Mouse (Mus musculus) midbrain, embryonic 11.5 days (tissue): ENCODE data around the gene Gpr6. TPM values are rescaled to one million over a fixed set of nuclear protein-coding genes. Genes with fewer than 3 reads are reported as not detected.

Source experiments
- ATAC-seq: fragments of 200-750 bp; cut with Nextera tagmentation; 2 replicates; pipeline ENCODE4 v1.8.0; 2017; ENCODE audit warnings: moderate TSS enrichment, moderate library complexity; ENCODE audit not compliant: low FRiP score
- DNase-seq: peaks from one replicate; pipeline ENCODE4 v3.0.0; 2015; ENCODE audit warnings: low spot score; ENCODE audit errors: missing footprints
- H3K27ac ChIP-seq: fragments of 300-500 bp; sonication (generic); 2 replicates; pipeline ENCODE4 v1.5.1; 2014; ENCODE audit warnings: low read depth, low read length
- H3K27me3 ChIP-seq: fragments of 300-500 bp; sonication (generic); 2 replicates; pipeline ENCODE4 v1.6.1; 2014; ENCODE audit warnings: mild to moderate bottlenecking, low read length, moderate library complexity, mixed read lengths; ENCODE audit not compliant: control insufficient read depth, insufficient read depth
- H3K36me3 ChIP-seq: fragments of 300-500 bp; sonication (generic); 2 replicates; pipeline ENCODE4 v1.6.1; 2014; ENCODE audit warnings: mild to moderate bottlenecking, low read length, moderate library complexity, mixed read lengths; ENCODE audit not compliant: control insufficient read depth, insufficient read depth
- H3K4me1 ChIP-seq: fragments of 300-500 bp; sonication (generic); 2 replicates; pipeline ENCODE4 v1.6.1; 2014; ENCODE audit warnings: low read length; ENCODE audit not compliant: control insufficient read depth, insufficient read depth
- H3K4me2 ChIP-seq: fragments of 300-500 bp; sonication (generic); 2 replicates; pipeline ENCODE4 v1.6.1; 2014; ENCODE audit warnings: mild to moderate bottlenecking, moderate library complexity
- H3K4me3 ChIP-seq: fragments of 300-500 bp; sonication (generic); 2 replicates; pipeline ENCODE4 v1.5.1; 2014; ENCODE audit warnings: low read depth, low read length
- H3K9ac ChIP-seq: fragments of 300-500 bp; sonication (generic); 2 replicates; pipeline ENCODE4 v1.6.1; 2014; ENCODE audit warnings: low read length
- H3K9me3 ChIP-seq: fragments of 300-500 bp; sonication (generic); 2 replicates; pipeline ENCODE4 v1.6.1; 2016; ENCODE audit warnings: low read length; ENCODE audit not compliant: control insufficient read depth
- WGBS: fragments of 180-500 bp; shearing (Covaris S2); extraction: QIAGEN DNeasy Blood & Tissue Kit; methylation state at CpG from one replicate; pipeline ENCODE4 v1.1.7; 2014; 5-methylcytosine and 5-hydroxymethylcytosine counted together
- polyA plus RNA-seq: library from polyadenylated mRNA; unstranded; fragments of >200 nt; fragmentation: Nextera tagmentation; extraction: Ambion mirVana; gene quantifications from 2 replicates; pipeline ENCODE4 v1.2.1, GENCODE M21; 2014

The Gpr6 gene
- polyA plus RNA-seq, 1 experiment from 2014 or later = 0.10 TPM

DNA sequence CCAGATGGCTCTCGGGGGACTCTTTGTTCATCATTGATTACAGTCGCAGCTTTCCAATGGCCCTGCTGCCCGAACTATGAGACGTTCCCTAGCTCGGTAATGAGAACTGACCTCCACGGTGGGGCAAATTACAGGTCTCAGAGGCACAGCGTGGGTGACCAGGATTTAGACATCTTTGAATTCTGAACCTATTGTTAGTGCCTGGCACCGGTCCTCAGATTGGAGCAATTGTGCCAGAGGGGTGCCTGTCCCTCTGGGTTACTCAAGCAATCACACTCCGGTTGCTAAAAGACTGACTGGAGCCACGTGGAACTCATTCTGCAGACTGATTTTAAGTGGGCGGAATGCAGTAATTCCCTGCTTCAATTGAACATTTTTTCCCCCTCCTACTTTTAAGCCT lies 29.8 kb downstream of the Gpr6 start:
- no peak for ATAC-seq

DNA sequence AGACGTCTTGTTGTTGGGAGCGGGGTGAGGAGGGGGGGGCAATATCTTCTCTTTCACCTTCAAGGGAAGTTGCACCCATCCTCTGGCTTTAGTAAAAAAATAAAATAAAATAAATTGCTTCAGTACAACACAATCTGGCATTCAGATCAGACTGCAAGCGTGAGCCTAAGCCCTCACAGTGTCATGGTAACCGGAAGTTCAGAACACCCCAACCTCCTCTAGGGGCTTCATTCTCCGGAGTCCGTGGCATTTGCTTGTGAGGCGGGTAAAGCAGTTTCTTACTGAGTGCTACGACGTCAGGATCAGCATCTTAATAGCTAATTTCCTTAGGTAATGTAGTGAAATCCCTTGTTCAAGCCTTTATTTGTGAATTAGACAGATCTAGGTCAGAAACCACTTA lies 30.6 kb downstream of the Gpr6 start:
- peaks cover 3% of the 10 kb centered on the region; the same call in 1 of the 2 replicates for H3K4me1 ChIP-seq
- DNase-seq (peak; percentile 39), ATAC-seq (no peak)
- H3K27me3 ChIP-seq = no peaks in the 10 kb centered on the region
- H3K27ac ChIP-seq = no peak overlapping the region
- no peaks in the 10 kb centered on the region for H3K36me3 ChIP-seq
- no peak overlapping the region for H3K4me2 ChIP-seq
- no peak overlapping the region for H3K4me3 ChIP-seq
- no peak overlapping the region for H3K9ac ChIP-seq
- WGBS = 68% methylated on average over 9 of the region's 9 CpGs
- no peaks in the 10 kb centered on the region for H3K9me3 ChIP-seq

More for the DNA sequence above, 29.8 kb downstream of the Gpr6 start:
- Histone ChIP-seq H3K27me3 (no peaks in the 10 kb centered on the region), H3K27ac (no peak overlapping the region), H3K4me1 (peaks cover 3% of the 10 kb centered on the region; the same call in 1 of the 2 replicates), H3K9ac (no peak overlapping the region), H3K4me2 (no peak overlapping the region), H3K9me3 (no peaks in the 10 kb centered on the region), H3K4me3 (no peak overlapping the region), H3K36me3 (no peaks in the 10 kb centered on the region)
- WGBS = 47% methylated on average over 11 of the region's 11 CpGs
- peak; percentile 81 for DNase-seq

DNA sequence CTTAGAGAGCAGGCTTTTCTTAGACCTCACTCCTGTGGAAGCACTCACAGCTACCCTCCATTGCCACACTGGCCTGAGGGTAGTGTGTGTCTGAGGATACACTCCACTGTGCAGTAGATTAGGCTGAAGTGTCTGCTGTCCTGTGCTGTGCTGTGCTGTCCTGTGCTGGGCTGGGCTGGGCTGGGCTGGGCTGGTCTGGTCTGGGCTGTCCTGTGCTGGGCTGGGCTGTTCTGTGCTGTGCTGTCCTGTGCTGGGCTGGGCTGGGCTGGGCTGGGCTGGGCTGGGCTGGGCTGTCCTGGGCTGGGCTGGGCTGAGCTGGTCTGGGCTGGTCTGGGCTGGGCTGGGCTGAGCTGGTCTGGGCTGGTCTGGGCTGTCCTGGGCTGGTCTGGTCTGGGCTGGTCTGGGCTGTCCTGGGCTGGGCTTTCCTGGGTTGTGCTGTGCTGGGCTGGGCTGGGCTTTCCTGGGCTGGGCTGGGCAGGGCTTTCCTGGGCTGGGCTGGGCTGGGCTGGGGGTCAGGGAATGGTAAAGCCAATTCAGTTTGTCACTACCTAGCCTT lies 31.5 kb downstream of the Gpr6 start:
- Histone ChIP-seq H3K4me2 (no peak overlapping the region), H3K27ac (no peak overlapping the region), H3K4me1 (peaks cover 3% of the 10 kb centered on the region; the same call in 1 of the 2 replicates), H3K27me3 (no peaks in the 10 kb centered on the region), H3K4me3 (no peak overlapping the region), H3K36me3 (no peaks in the 10 kb centered on the region), H3K9ac (no peak overlapping the region), H3K9me3 (no peaks in the 10 kb centered on the region)
- DNase-seq = peak; percentile 47
- ATAC-seq = 0 out of 2 replicates have a peak, but pooled peaks have one; percentile 35

DNA sequence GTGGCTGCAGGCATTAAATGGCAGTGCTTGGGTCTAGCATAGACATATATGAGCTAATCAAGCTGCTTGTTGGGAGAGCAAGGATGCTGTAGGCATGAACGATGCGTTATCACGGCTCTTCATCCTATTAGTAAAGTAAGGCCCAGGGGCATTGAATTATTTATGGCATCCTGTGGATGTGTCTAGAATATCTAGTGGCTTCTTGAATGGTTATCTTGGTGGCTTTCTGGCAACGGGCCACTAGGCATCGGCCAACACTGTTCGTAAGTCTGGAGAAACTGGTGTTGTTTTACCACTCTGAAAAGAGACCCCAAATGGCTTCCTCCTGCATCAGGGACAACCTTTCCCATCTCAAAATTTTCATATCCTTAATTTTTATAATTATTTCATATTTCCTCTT lies 33.6 kb downstream of the Gpr6 start:
- Histone ChIP-seq H3K4me1 (peaks cover 3% of the 10 kb centered on the region; the same call in 1 of the 2 replicates), H3K9me3 (no peaks in the 10 kb centered on the region), H3K4me3 (no peak overlapping the region), H3K9ac (no peak overlapping the region), H3K36me3 (no peaks in the 10 kb centered on the region), H3K27me3 (no peaks in the 10 kb centered on the region), H3K4me2 (no peak overlapping the region), H3K27ac (no peak overlapping the region)
- ATAC-seq = no peak
- 85% methylated on average over 6 of the region's 6 CpGs for WGBS
- peak; percentile 6 for DNase-seq

DNA sequence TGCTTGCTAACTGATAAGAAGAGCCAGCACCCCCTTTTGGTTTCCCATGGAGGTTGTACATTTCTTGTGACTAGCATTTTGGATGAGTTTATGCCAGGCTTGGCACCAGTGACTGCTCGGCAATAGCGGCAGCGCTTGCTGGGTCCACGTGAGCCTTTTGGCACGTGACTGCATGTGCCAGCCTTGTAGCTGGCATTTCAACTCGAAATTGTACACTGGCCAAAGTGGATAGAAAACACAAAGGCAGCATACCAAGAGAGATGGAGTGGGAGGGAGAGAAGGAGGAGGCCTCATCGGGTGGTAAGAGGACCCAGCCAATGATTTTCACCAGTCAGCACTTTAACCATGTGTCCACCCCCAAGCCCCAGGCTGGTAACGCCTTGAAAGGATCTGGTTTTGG lies 34.4 kb downstream of the Gpr6 start:
- Histone ChIP-seq H3K4me1 (peaks cover 3% of the 10 kb centered on the region; the same call in 1 of the 2 replicates), H3K27me3 (no peaks in the 10 kb centered on the region), H3K9me3 (no peaks in the 10 kb centered on the region), H3K9ac (no peak overlapping the region), H3K27ac (no peak overlapping the region), H3K4me3 (no peak overlapping the region), H3K4me2 (no peak overlapping the region), H3K36me3 (no peaks in the 10 kb centered on the region)
- 79% methylated on average over 8 of the region's 8 CpGs for WGBS
- ATAC-seq (no peak), DNase-seq (peak; percentile 51)

DNA sequence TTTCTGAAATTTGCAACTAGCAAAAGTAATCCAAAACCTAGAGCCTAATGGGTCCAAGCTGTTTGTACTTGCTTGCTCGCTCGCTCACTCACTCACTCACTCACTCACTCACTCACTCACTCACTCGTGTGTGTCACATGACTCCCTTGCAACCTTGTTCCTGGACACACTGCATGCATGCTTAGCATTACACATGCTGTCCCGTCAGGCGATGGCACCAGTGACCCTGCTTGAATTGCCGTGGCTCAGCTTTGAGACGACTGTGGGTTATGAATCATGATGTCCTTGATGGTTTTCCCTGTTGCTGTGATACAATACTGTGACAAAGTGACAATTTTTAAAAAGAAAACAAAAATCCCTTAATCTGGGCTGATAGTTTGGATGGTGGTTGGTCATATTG lies 39.3 kb downstream of the Gpr6 start:
- Histone ChIP-seq H3K4me1 (no peaks in the 10 kb centered on the region), H3K4me2 (no peak overlapping the region), H3K27me3 (no peaks in the 10 kb centered on the region), H3K9ac (no peak overlapping the region), H3K27ac (no peak overlapping the region), H3K9me3 (no peaks in the 10 kb centered on the region), H3K4me3 (no peak overlapping the region), H3K36me3 (no peaks in the 10 kb centered on the region)
- no peak for ATAC-seq
- WGBS = 89% methylated on average over 7 of the region's 7 CpGs
- DNase-seq = no peak

DNA sequence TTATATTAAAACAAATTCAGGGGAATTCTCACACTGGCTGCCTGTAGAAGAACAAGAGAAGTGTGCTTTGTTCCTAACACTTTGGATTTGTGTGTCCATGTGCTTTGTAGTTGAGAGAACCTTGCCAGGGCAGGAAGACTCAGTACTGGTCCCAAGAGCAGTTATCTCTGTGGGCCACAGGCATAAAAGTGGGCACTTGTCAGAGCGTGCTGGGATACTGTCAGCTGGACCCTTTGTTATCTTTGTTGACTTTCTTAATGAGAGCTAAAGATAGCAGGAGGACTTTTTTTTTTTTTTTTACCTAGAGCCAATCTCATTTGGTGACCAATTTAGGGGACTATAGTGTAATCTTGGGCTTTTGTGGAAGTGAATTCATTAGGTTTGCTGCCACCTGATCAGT lies 47.2 kb downstream of the Gpr6 start:
- Histone ChIP-seq H3K27ac (no peak overlapping the region), H3K4me2 (no peak overlapping the region), H3K4me1 (no peaks in the 10 kb centered on the region), H3K27me3 (no peaks in the 10 kb centered on the region), H3K9me3 (no peaks in the 10 kb centered on the region; the same call in 1 of the 2 replicates), H3K36me3 (no peaks in the 10 kb centered on the region), H3K4me3 (no peak overlapping the region), H3K9ac (no peak overlapping the region)
- DNase-seq = peak; percentile 53
- 54% methylated on average over 1 of the region's 1 CpGs for WGBS
- no peak for ATAC-seq

DNA sequence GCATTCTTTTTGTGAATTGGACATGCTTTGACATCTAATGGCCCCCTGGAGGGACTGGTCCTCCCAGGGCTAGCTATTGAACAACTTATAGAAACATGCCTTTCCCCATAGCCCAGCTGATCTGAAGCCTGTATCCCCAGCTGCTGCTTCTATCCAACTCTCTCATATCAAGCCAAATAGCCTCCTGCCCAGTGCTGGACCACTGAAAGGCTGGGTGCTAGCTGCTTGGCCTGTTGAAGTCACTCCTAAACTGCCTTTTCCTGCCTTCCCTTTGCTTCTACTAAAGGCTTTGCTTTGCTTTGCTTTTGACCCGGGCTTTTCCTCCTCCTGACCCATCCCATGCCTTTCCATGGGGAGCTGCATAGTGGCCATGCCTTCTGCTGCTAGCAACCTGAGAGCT lies 47.7 kb downstream of the Gpr6 start:
- Histone ChIP-seq H3K27ac (no peak overlapping the region), H3K36me3 (no peaks in the 10 kb centered on the region), H3K27me3 (no peaks in the 10 kb centered on the region), H3K9me3 (no peaks in the 10 kb centered on the region; the same call in 1 of the 2 replicates), H3K4me2 (no peak overlapping the region), H3K4me3 (no peak overlapping the region), H3K4me1 (no peaks in the 10 kb centered on the region), H3K9ac (no peak overlapping the region)
- peak; percentile 85 for DNase-seq
- ATAC-seq = no peak
- WGBS = 66% methylated on average over 1 of the region's 1 CpGs

DNA sequence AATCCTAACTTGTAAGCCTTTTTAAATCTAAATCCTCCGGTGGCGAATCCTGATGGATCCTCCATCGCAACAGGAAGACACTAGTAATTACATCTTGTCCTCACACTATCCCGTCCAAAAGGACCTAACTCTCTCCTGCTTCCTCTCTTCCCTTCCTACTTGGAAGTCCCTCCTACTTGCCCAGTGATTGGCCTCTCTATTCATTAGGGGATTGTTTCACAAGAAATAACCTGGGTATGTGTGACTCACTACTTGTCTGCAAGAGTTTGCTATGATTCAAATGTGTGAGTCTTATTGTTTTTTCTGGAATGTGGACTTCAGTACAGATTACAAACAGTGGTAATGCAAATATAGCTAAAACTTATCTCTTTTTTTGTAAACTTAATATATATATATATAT lies 49.9 kb downstream of the Gpr6 start:
- Histone ChIP-seq H3K4me2 (no peak overlapping the region), H3K4me3 (no peak overlapping the region), H3K4me1 (no peaks in the 10 kb centered on the region), H3K9ac (no peak overlapping the region), H3K36me3 (no peaks in the 10 kb centered on the region), H3K27ac (no peak overlapping the region), H3K27me3 (no peaks in the 10 kb centered on the region), H3K9me3 (no peaks in the 10 kb centered on the region; the same call in 1 of the 2 replicates)
- 90% methylated on average over 4 of the region's 4 CpGs for WGBS
- DNase-seq = peak; percentile 51
- no peak for ATAC-seq
